Mouse (Mus musculus) CD8-positive naive resting alpha-beta T cell, adult 2 months (primary cell): ENCODE measurements around the gene Tmem107.

Experiments used
- DNase-seq, 2 experiments: peaks; one replicate each; pipeline ENCODE4 v3.0.0; 2022; ENCODE audit warnings: low read depth in 2 of 2, low spot score in 2 of 2

Tmem107 gene

DNA sequence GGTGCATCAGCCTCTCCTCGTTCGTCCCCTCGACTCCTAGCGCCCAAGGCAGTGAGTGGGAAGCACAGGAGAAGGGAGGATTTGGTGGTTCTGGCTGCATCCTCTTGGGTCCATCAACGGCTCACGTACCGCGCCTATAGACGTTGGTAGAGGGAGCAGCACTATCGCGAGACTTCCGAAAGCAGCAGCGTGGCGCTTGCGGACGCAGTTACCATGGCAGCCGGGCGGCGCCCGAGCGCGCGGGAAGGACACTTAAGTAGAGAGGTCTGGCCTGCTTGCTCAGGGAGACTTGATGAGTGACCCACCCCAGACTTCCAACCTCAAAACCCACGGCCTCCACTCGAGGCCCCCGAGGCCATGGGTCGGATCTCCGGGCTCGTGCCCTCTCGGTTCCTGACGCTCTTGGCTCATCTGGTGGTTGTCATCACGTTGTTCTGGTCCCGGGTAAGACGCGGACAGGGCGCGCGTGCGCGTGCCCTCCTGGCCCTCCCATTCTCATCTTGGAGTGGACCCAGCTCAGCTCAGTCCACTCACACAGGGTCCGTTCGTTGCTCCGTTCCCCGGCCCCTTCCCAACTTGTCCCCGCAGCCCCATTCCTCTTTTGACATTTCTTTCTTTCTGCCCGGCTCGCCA is at the start of gene Tmem107:
Gene Tmem107 (plus strand): TSS at position 217 of the 633 bp plus-strand sequence.
- DNase-seq: peak; percentile 84 to 89

GRCm38 (mm10) chr11:69026562-69026961 is 44.0 kb upstream of the Tmem107 start:
- no peak for DNase-seq

GRCm38 (mm10) chr11:69028805-69029204 is 41.8 kb upstream of the Tmem107 start:
- no peak for DNase-seq

- no peak for DNase-seq
Measured at GRCm38 (mm10) chr11:69033552-69033951, 37.1 kb upstream of the Tmem107 start.

GRCm38 (mm10) chr11:69034585-69034984 is 36.0 kb upstream of the Tmem107 start:
- DNase-seq: no peak

DNA sequence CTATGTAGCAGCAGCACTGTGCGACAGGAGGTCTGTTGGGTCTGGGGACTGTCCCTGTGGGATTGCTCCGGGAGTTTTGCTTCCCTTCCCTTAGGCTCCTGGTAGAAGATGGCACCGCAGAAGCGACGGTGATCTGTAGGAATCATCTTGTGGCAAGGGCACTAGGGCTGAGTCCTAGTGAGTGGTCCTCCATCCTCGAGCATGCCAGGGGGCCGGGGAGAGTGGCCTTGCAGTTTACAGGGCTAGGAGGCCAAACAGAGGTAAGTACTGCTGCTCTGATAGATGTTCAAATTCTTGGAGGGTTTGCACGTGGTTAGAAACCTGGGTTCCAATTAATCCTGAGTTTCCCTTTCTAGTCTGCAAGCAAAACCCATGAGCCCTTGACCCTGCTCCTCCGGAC is 35.2 kb upstream of the Tmem107 start:
- DNase-seq: no peak

- peak; percentile 68 to 69 for DNase-seq
Measured at GRCm38 (mm10) chr11:69035849-69036248, 34.8 kb upstream of the Tmem107 start.

DNA sequence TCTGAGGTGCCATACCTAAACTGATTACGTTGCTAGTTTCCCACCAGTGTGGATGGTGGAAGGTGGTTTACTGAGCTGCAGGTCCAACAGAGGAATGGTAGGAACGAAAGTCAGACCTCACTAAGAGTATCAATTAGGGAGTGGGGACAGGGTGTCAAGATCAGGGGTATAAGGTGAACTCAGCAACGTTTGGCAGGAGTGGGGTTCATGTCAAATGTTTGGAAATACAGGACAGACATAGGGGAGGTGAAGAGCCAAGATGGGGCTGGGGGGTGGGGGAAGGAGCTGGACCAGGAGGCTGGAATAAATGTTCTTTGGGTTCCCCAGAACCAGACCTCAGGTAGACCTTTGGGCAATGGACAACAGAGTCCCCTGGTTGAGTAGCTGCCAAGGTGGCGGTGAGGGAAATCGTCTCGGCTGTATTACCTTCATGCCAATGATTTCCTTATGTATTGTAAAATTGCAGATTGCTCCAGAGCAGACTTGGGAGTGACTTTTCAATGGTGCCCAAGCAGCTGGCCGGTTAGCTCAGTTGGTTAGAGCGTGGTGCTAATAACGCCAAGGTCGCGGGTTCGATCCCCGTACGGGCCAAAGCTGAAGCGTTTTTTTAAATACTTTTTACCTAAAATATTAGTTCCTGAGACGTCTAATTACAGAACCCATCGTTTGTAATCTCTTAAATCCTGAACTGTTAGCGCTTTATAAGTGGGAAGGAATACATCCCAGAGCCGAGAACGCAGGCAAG is 33.9 kb upstream of the Tmem107 start:
- DNase-seq: peak; percentile 86 to 90

DNA sequence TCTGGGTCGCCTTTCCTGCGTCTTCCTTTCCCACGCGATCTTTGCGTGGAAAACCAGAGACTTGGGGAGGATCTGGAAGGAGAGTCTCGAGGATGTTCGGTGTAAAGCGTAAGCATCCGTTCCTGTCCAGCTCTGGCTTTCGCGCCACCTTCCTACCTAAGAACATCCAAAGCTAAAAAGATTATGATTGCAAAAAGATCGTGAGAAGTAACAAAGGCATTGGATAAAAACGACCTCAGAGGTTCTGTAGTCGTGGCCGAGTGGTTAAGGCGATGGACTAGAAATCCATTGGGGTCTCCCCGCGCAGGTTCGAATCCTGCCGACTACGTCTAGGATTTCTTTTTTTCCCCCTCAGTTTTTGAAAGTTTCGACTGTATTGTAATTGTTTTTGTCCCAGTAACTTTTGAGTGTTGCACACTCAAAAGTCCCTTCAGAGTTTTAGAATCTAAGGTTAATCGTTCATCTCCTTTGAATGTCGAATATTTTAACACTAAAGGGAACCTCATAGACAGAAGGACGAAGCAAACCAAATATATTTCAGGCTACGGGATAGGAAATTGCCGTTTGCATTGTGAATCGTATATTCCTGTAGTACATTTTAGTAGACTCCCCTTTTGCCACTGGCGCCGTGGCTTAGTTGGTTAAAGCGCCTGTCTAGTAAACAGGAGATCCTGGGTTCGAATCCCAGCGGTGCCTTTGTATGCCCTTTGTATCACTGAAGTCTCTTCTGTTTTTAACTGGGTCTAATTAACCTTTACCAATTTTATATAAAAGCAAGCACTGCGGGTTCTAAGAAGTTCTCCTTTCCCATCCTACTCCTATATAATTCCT is 33.2 kb upstream of the Tmem107 start:
- DNase-seq: peak; percentile 82

GRCm38 (mm10) chr11:69038173-69038572 is 32.4 kb upstream of the Tmem107 start:
- DNase-seq: no peak

- DNase-seq: peak; percentile 50 to 76
Measured at GRCm38 (mm10) chr11:69045531-69046394, 24.8 kb upstream of the Tmem107 start, which contains the start of gene Aurkb. Gene Aurkb, plus strand, starts transcription at chr11:69045647.

DNA sequence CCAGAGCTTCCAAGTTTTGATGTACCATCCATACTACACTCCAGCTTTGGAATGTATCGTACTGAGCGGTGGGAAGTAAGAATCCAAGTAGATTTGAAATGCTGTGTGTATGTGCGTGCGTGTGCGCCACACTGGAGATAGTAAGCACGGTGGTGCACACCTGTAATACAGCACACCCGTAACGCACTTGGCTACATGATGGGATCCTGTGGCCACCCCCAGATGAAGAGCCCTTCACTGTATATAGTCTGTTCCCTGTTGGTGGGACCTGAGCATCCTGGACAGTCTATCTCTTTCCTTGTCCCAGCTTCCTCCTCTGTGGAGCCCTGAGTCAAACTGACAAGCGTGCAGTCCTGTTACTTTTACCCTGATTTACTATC is 24.2 kb upstream of the Tmem107 start:
- no peak for DNase-seq

DNA sequence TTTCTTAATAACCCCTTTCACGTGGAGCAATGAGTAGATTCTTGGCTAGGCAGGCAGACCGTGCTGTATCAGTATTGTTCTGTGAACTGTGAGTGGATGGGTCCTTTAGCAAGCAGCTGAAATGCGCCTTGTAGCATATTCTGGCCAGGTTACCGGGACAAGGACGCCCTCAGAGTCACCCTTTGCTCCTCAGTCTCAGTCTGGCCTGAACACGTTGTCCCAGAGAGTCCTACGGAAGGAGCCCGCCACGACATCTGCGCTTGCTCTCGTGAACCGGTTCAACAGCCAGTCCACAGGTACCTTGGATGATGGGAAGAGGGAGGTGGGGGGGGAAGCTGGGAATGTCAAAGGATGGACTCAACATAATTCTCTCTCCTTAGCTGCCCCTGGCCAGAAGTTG is 23.0 kb upstream of the Tmem107 start:
- DNase-seq: no peak

DNA sequence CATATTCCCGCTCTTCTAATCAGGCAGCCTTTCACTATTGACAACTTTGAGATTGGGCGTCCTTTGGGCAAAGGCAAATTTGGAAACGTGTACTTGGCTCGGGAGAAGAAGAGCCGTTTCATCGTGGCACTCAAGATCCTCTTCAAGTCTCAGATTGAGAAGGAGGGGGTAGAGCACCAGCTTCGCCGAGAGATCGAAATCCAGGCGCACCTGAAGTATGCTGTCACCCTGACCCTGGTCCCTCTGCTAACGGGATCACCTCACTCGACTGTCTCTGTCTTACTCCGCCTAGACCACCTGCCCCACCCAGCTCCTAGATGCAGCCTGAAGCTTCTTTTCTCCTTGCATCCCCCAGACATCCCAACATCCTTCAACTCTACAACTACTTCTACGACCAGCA is 22.5 kb upstream of the Tmem107 start:
- DNase-seq: no peak

DNA sequence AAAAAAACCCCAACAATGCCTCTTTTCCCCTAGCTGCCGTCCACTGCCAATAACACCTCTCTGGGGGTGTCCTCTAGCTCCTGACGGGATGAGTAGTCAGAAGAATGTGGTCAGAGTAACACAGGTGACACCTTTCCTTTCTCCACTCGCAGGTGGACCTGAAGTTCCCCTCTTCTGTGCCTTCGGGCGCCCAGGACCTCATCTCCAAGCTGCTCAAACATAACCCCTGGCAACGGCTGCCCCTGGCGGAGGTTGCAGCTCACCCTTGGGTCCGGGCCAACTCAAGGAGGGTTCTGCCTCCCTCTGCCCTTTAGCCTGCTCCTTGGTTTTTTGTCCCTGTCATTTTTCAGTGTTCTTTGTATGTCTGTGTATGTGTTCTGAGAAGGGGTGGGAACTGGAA is 19.9 kb upstream of the Tmem107 start:
- no peak for DNase-seq

GRCm38 (mm10) chr11:69051771-69052170 is 18.8 kb upstream of the Tmem107 start:
- no peak for DNase-seq

GRCm38 (mm10) chr11:69052824-69053421 is 17.7 kb upstream of the Tmem107 start:
- no peak for DNase-seq

GRCm38 (mm10) chr11:69053848-69054247 is 16.8 kb upstream of the Tmem107 start:
- DNase-seq: no peak

- DNase-seq: no peak
Measured at GRCm38 (mm10) chr11:69058265-69058664, 12.3 kb upstream of the Tmem107 start.

GRCm38 (mm10) chr11:69058729-69059356 is 11.8 kb upstream of the Tmem107 start:
- no peak for DNase-seq
